ENCODE assay signal across 14 mouse cellular contexts in the genomic region with DNA sequence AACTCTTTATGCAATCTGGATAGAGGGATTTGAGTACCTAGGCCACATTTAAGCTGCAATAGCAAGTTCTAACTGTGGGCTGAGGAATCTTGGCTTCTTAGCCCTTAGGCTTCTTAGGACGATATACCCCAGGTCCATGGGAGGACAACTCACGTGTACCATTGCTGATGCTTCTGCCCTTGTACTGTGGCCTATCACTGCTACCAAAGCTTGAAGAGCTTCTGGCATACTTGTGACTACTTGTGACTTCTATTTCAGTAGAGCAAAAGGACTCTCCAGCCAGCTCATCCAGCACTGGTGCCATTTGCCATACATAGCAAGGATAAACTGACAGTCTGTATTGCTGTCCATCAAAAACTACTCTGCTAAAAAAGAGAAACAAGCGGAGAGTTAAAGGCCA.
"Had no signal": no experiment of that assay in that cellular context is flagged by ENCODE, and none has a peak within 500 bp of the region (broad histone marks: within the 10 kb centered on the region; RNA-seq: fewer than 3 reads in every experiment).

No protein-coding gene starts in this region.

- H3K4me3 ChIP-seq: layer of hippocampus, adult 2 months had no signal

- H3K9ac ChIP-seq: limb, embryonic 12.5 days; midbrain, embryonic 12.5 days had no signal

- DNase-seq: kidney, postnatal 10 days; kidney, postnatal 4 days; liver; lung, postnatal 14 days; right cerebral cortex, adult 18-20 months; right cerebral cortex, postnatal 25 days had no signal

- H3K27ac ChIP-seq: layer of hippocampus, adult 2 months; limb, embryonic 12.5 days; lung, embryonic 15.5 days; macrophage; midbrain, embryonic 12.5 days; stomach, postnatal 0 days had no signal

- H3K36me3 ChIP-seq: limb, embryonic 12.5 days; lung, embryonic 15.5 days; midbrain, embryonic 12.5 days; neural tube, embryonic 15.5 days had no signal

- H3K9me3 ChIP-seq: limb, embryonic 12.5 days; lung, embryonic 15.5 days; midbrain, embryonic 12.5 days; neural tube, embryonic 15.5 days had no signal

- H3K27me3 ChIP-seq: limb, embryonic 12.5 days; lung, embryonic 15.5 days; megakaryocyte, embryonic 14.5 days; neural tube, embryonic 15.5 days had no signal
